Mouse (Mus musculus) forelimb bud, embryonic 11.5 days (tissue): Measurements from ENCODE around the gene Tmem263.

ENCODE experiments used
- DNase-seq: peaks from one replicate; pipeline ENCODE4 v3.0.0-alpha.2; 2012; ENCODE audit warnings: low read depth, low spot score

Tmem263 gene

GRCm38 (mm10) chr10:85102247-85103084 is at the start of gene Tmem263, which contains the start of gene Fhl4:
Gene Tmem263, plus strand, starts transcription at chr10:85102627.
Gene Fhl4, minus strand, starts transcription at chr10:85102495.
- peak; percentile 87 for DNase-seq

- DNase-seq: no peak
Measured at GRCm38 (mm10) chr10:85054876-85055275, 47.6 kb upstream of the Tmem263 start.

GRCm38 (mm10) chr10:85071605-85072152 is 30.7 kb upstream of the Tmem263 start:
- DNase-seq: no peak

DNA sequence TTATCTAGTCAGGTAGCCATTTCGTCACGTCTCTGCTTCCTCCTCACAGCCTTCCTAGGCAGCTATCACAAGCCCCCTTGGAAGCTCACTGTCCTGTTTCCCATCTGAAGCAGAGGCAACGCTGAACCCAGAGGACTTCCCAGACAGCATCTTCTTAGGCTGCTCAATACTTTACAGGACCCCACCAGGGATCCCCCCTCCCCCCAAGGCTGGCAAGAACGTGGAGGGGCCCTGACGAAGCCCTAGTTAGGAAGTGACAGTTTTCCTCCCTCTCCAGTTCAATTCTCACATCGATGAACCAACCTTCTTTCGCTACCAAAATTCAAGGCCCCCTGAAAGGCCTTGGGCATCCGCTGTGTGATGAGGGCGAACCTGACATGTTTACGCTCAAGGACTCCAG is 586 bp upstream of the Tmem263 start:
- DNase-seq: no peak

- peak; percentile 54 for DNase-seq
Measured at GRCm38 (mm10) chr10:85103085-85103885, 858 bp downstream of the Tmem263 start.

GRCm38 (mm10) chr10:85114409-85114808 is 12.0 kb downstream of the Tmem263 start:
- DNase-seq: no peak

- no peak for DNase-seq
Measured at GRCm38 (mm10) chr10:85125184-85125583, 22.8 kb downstream of the Tmem263 start.

DNA sequence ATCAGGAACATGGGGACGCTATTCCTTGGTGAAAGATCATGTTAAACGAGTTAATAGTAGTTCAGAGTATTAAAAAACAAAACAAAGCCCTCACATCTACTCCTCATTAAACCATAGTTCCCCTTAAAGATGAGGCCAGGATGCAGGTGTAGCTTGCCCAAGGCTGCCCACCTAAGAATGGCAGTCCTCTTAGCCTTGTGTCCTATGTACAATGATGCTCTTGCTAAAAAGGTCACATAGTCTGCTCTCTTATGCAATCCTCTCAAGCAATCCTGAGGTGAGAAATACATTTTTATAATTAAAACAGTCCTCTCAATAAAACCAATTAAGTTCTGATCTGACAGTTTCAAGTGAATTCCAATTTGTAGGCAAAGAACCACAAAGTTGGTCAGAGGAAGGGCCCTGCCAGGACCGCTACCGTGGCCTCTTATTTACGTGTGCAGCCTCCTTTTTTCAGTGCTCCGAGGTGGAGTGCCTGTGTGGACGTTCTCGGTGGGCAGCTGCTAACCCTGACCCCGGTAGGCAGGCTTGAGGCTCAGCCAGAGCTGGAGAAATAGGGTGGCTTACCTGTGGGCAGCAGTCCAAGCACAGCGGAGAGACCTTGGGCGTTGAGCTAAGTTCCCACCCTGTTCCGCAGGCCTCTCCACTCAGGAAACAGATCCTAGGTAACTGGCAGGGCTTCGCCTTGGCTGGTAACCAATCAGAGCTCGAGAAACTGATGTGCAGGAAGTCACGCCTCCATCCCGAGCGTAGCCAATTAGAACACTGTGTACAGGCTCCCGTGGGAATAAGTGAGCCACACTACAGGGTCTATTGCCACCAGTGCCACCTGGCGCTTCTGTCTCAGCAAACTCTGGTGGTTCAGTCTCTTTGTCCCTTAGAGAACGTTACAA is 25.2 kb downstream of the Tmem263 start, which contains the start of gene Mterf2:
Gene Mterf2 (minus strand): TSS at position 633 of the 893 bp plus-strand sequence.
- peak; percentile 98 for DNase-seq

GRCm38 (mm10) chr10:85128453-85128852 is 26.0 kb downstream of the Tmem263 start:
- DNase-seq: peak; percentile 45

DNA sequence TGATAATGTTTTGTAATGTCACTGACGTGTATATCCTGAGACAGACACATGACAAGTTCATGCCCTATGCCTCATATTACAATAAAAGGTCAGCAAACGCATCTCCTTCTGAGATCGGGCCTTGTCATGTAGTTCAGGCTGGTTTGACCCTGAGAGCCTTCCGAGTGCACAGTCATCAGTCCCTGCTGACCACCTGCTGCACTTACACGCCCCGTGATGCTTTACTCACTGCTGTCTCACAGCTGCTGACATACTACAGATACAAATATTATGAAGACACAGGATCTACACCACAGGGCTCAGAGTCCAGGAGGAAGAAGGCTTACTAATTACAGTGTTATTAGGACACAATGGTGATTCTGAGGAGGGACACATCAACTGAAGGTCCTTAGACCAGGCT is 34.1 kb downstream of the Tmem263 start:
- no peak for DNase-seq

DNA sequence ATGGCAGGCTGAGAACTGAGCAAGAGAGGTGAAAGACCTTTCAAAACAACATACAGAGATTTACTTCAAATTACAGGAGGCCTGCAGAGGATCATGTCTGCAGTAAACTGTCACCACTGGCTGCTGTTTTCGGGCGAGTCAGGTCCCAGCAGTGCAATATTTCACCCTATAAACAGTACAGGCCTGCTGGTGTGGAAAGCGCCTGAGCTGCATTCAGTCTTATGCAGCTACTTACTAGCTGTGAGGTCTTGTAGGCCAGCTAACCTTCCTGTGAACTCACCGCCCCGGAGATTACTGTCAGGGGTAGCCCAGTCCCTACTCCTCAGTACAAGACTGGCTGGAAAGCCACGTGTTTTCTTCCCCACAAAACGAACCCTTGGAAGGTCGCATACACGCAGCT is 39.0 kb downstream of the Tmem263 start:
- peak; percentile 62 for DNase-seq

- DNase-seq: no peak
Measured at GRCm38 (mm10) chr10:85146282-85146681, 43.9 kb downstream of the Tmem263 start.

- no peak for DNase-seq
Measured at GRCm38 (mm10) chr10:85149226-85149625, 46.8 kb downstream of the Tmem263 start.

- DNase-seq: peak; percentile 49
Measured at GRCm38 (mm10) chr10:85154195-85154594, 51.8 kb downstream of the Tmem263 start.

- DNase-seq: no peak
Measured at GRCm38 (mm10) chr10:85157451-85157850, 55.0 kb downstream of the Tmem263 start.

GRCm38 (mm10) chr10:85159989-85160619 is 57.7 kb downstream of the Tmem263 start:
- no peak for DNase-seq

GRCm38 (mm10) chr10:85161745-85162351 is 59.4 kb downstream of the Tmem263 start:
- DNase-seq: no peak

GRCm38 (mm10) chr10:85164791-85165190 is 62.4 kb downstream of the Tmem263 start:
- no peak for DNase-seq

GRCm38 (mm10) chr10:85165306-85165705 is 62.9 kb downstream of the Tmem263 start:
- DNase-seq: no peak
